Mouse (Mus musculus) lung, adult 2 months (tissue): ENCODE results near the gene Chd3.

ENCODE experiments used
- CTCF ChIP-seq: fragments of 200-500 bp; IDR thresholded peaks from 2 replicates; pipeline ENCODE4 v1.5.1; 2011; ENCODE audit warnings: mild to moderate bottlenecking, low read length, control low read depth; ENCODE audit not compliant: insufficient read depth
- POLR2A ChIP-seq: fragments of 200-500 bp; IDR thresholded peaks from 2 replicates; pipeline ENCODE4 v1.6.1; 2011; ENCODE audit warnings: low read depth, mild to moderate bottlenecking, control low read depth, low read length, borderline replicate concordance; ENCODE audit errors: extremely low read depth

DNA sequence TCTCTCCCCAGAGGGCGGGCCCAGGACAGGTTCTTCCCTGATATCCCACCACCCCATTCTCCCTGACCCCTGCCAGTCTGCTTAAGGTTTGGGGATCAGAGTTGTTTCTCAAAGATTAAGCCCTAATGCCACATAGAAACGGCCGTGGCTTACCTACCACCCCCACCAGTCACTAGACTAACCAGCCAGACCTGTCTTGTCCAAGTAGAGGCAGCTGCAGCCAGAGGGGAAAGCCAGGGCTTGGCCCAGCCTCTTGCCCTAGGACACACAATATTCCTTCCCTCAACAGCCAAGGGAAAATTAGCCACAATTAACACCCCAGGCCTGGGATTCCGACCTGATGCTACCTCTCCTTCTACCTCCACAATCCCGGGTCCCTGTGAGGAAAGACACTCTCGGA lies 3.5 kb downstream of the Chd3 start:
- TF ChIP-seq CTCF (no peak), POLR2A (no peak)
